Mouse (Mus musculus) left cerebral cortex, postnatal 25 days (tissue): Measurements from ENCODE around the gene Agrp. TPM values are rescaled to one million over a fixed set of nuclear protein-coding genes. Genes with fewer than 3 reads are reported as not detected.
"Not testable (repeated sequence)": the region's sequence is repeated elsewhere in the genome, so short reads cannot be mapped to it uniquely, and the experiment has no call there.

Experiments used
- DNase-seq, 2 experiments: peaks; one replicate each; pipeline ENCODE4 v3.0.0; 2022; ENCODE audit warnings: low spot score in 2 of 2, mixed read lengths in 1 of 2
- intact Hi-C: fragments of 180-260 bp; cut with DNase I; formaldehyde crosslinking; loops from one replicate; pipeline ENCODE4 v1.15.1; 2025
- total RNA-seq, 2 experiments: library from RNA; stranded (reverse); gene quantifications; 2 replicates each; pipeline ENCODE4 v1.2.3; 2021

Agrp gene
- total RNA-seq, 2 experiments from 2014 or later: not detected

DNA sequence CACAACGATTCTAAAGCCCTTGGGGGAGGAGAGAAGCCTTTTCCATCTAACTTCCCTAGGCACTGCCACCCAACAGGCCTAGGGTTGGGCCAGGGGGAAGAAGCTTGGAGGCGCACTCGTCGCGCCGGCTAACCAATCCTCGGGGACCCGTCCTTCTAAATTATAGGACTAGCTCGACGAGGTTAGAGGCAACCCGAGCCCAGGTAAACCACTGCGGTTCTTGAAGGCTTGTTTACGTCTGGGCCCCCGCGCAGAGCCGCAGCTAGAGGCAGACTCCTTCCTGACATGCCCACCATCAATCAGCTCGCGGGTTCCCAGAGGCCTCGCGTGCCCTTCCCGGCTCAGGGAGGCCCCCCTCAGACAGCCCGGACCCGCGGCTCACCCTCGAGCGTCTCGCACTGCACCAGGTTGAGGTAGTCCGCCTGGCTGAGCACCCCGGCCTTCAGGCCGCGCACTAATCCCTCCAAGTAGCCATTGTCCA is 71.8 kb downstream of the Agrp start:
- intact Hi-C loops: loop anchor here (5.0 kb wide), 1 partner anchor 57 kb away; no protein-coding TSS in a partner anchor
- no peak for DNase-seq

DNA sequence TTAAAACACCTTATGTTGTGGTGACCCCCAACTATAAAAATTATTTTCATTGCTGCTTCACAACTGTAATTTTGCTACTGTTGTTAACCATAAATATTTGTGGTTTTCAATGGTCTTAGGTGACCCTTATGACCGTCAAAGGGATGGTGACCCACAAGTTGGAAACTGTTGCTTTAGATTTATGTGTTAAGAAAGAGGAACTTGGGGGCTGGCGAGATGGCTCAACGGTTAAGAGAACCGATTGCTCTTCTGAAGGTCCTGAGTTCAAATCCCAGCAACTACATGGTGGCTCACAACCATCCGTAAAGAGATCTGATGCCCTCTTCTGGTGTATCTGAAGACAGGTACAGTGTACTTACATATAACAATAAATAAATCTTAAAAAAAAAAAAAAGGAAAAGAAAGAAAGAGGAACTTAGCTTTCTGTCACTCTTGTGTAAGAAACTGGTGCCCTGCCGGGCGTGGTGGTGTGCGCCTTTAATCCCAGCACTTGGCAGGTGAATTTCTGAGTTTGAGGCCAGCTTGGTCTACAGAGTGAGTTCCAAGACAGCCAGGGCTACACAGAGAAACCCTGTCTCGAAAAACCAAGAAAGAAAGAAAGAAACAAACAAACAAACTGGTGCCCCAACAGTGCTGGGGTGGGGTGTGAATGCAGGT is 72.5 kb downstream of the Agrp start:
- intact Hi-C loops: loop anchor here (5.0 kb wide), 1 partner anchor 58 kb away; no protein-coding TSS in a partner anchor
- not testable (repeated sequence) for DNase-seq

DNA sequence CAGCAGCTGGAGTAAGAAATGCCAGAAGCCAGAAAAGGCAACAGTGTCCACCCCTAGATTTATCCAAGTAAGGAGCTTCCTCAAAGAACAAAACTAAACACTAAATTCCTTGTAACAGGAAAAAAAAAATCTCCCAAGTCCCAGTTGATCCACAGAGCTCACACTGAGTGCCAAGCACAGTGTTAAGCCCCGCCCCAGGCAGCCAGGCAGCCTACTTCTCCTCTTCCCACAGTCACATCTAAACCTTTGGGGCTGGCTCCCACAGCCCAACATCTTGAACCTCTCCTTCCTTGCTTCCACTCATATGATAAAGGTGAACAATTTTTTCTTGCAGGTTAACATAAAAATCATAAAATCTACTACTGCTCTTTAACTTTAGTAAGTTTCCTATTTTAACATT is 73.3 kb downstream of the Agrp start:
- DNase-seq: no peak
- intact Hi-C loops: no loop called here

DNA sequence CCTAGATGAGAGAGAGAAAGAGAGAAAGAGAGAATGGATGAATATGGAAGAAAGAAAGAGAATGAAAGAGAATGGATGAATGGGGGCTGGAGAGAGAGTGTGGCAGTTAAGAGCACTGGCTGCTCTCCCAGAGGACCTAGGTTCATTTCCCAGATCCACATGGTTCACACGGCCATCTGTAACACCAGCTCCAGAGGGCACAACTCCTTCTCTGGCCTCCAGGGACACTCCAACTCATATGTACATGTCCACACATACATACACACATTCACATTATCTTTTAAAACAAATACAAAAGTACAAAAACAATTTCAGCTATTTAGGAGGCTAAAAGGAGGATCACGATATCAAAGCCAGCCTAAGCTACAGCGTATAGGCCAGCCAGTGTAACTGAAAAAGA is 74.3 kb downstream of the Agrp start:
- intact Hi-C loops: no loop called here

DNA sequence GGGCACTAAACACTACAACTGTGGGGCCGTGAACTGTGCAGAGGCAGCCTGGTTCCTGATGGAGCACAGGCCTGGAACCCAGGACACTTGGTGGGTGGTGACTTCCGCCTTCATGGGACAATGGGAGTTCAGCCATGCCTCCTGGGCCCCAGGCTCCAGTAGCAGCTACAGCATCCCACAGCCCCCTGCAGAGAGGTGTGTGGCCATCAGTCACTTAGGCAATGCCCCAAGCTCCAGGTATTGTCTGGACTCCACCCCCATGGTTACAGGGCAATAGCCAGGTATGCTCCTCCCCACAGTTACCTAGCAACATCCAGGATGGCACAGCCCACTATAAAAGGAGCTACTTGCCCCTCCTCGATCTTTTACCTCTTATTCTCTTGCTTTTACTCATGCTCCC is 82.0 kb downstream of the Agrp start:
- intact Hi-C loops: no loop called here
- DNase-seq: no peak

More for the DNA sequence above, 74.3 kb downstream of the Agrp start:
- DNase-seq: no peak

DNA sequence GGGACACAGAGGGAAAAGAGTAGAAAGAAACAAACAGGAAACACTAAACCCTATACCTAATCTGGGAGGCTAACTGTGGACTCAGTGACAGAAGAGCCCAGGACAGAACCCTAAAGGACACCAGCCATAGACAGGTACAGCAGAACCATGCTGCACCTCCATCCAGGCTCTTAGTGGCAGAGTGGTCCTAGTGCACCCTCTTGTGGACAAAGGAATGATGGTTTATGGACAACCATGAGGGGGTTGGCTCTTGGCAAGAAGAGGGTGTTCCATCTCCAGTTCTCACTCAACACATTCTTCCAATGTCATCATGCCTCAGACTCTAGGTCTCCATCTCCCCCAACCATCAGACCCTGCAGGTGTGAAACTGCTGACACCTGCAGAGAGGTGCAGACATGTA is 83.1 kb downstream of the Agrp start:
- intact Hi-C loops: loop anchor here (1.0 kb wide), 1 partner anchor 38 kb away; no protein-coding TSS in a partner anchor
- DNase-seq: peak; percentile 65 to 83

DNA sequence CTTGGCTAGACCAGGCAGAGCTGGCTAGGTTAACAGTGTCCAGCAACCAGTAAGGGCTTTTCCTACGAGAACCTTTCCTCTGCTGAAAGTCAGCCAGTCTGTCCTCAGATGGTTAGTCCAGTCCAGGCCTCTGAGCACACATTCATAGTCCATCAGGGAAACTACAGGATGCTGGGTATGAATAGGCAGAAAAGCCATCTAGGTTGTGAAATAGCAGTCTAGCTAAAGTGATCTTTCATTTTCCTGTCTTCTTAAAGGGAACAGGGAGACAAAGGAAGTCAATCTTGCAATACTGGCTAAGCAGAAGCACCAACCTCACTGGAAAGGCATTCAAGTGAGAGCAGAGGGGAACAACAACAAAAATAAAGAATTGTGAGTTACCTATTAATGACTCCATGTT is 84.4 kb downstream of the Agrp start:
- DNase-seq: no peak
- intact Hi-C loops: no loop called here

DNA sequence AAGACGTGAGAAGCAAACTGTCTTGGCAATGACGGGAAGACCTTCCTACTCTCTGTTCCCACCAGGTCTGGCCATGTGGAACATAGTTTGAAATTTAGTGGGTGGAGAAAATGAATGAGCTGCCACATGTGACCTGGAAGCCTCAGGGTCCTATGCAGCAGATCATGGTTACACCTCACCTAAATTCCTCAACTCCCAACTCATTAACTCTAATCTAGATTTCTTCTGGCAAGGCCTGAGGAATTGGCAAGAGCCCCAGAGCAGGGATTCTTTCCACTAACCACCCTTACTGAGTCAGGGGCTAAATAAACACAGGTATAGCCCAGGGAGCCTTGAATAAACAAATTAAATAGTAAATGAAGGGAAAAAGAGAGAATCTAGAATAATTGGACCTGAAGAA is 85.2 kb downstream of the Agrp start:
- intact Hi-C loops: no loop called here
- DNase-seq: no peak

DNA sequence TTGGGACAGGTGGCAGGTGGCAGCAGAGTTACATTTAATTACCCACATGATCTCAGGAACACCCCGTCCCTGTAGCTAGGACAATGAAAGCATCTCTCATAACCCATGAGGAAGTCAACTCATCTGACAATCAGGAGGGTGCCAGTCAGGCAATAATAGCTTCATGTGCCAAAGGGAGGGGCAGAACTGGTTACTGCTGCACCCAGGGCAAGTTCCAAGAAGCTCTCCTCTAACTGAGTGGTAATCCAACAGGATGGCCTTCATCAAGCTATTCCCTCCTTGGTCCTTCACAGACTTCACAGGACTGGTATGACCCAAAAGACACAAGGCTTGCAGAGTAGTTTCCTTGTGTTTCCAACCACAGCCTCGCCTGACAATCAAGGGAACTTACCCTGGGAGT is 87.1 kb downstream of the Agrp start:
- no peak for DNase-seq
- intact Hi-C loops: no loop called here

DNA sequence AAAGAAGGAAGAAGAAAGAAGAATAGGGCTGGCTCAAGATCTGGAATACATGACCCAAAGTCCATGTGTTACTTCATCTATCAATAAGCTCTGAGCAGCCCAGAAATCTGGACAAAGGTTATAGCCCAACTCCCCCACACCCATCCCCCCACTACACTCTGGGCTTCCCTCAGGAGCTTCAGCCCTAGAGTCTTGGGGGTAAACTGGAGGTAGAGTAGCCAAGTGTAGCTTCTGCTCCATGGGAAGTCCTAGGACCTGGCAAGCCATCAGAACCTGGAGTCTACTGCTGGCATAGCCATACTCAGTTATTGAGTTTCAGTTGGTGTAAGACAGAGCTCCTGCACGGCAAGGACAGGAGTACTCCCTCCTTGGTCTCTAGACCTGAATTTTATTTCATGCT is 87.7 kb downstream of the Agrp start:
- intact Hi-C loops: no loop called here
- DNase-seq: no peak

DNA sequence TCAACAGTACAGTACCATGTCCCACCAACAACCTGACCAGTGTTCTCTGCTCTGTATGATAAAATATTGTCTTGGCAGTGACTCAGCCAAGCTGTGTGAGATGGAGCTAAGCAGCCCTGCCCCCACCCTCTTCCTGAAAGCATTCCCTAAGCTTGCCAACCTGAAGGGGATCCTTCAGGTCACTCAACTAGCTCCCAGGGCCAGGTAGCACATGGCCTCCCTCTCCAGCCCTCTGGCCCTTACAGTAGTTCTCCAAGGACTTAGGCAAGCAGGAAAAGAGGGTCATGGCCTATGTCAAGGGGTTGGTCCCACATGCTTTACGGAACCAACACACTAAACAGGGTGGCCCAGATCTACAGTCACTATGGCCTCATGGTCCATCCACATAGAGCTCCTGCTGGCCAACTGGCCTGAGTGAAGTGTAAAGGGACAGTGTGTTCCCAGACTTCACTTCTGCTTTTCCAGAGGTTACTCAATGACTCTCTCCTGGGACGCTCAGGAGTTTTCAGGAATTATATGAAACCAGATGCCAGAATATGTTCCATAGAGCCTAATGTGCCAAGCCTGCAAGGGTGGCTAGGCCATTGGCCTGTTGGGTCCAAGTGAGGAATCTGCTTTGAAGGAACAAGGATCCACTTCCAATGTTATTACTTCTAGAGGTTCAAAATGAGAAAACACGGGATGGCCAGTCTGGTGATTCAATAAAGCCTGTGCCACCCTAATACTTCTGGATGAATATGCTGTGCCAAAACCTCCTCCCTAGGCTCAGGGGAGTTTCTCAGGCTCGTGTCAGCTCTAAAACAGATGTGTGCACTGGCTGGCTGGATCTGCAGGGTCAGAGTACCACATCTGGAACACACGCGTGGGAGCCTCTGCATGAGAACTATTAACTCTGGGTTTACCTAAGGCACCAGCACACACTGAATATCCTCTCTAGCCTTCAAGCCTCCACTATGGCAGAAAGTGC is 90.5 kb downstream of the Agrp start:
- intact Hi-C loops: no loop called here
- no peak for DNase-seq

DNA sequence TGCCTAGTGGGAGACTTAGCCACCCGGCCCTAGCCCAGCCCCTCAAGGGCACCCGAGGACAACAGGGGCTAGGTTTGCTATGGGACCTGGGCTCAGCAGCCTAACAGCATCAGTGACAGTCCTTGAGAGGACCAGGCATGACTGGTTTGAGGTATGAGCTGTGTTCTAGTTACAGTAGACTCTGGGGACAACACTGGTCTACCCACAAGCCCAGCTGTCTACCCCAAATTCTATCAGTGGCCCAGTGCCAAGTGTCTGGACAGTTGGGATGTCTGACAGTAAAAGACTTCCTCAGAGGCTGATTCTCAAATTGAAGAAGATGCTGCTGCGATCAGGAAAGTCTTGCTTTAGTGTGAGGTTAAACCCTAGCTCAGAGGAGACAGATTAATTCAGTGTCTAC is 91.9 kb downstream of the Agrp start:
- intact Hi-C loops: no loop called here
- DNase-seq: peak in 1 of 2 experiments; percentile 63

DNA sequence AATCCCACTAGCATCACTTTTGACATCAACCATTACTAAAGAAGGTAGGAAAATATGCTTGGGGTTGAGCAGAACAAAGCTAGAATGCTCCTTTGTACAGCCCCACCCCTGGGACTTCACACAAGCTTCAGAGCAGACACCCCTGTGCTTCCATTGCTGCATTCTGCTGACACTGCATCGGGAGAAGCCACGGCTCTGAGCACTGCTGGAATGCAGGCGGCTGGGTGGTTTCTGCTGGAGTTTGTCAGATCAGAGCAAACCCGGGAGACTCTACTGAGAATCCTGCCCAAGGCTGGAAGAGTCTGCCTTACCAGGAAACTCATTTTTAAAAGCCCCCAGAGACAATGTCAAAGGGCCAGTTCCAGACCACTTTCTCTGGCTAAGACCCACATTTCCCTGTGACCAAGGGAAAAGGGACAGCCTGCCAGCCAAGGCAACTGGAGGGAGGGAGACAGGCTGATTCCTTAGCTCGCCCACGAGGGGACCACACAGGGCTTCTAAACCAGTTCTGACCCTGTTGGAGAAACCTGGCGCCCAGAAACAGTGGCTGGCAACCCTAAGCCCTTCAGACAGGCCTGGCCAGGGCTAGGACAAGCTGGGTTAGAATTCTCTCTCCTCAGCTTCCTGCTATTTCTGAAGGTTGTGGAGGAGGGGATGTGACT is 92.5 kb downstream of the Agrp start:
- DNase-seq: peak in 1 of 2 experiments; percentile 33
- intact Hi-C loops: no loop called here

DNA sequence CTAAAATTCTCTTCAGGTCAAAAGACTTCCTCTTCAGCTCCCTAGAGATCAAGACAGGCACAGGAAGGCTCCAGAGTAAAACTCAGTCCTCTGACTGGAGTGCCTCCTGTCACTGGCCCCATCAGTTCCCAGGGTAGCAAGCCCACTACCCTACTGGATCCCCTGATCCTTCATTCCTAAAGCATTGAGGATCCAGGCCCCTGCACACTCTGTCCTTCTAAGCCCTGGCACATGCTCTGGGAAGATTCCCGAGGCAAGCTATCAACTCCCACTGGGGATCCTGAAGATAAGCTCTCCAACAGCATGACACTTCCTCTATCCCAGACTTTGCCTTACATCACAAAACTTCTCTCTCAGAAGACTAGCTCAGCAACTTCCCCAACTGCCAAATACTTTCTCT is 93.5 kb downstream of the Agrp start:
- intact Hi-C loops: no loop called here

DNA sequence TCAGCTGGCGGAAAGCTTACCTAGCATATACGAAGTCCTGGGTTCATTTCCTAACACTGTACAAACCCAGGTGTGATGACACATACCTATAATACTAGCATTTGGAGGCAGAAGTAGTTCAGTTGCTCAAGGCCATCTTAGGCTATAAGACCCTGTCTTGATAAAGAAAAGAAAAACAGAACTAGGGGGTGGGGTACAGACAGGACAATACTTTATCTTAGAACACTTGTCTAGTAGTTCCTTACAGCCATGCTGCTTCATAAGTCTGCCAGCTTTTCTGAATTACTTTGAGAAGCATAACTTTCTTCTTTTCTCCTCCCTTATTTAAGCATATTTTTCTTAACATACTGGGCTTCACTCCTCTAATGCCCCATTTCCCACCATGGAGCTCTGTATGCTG is 94.4 kb downstream of the Agrp start:
- intact Hi-C loops: no loop called here
- no peak for DNase-seq

More for the DNA sequence above, 93.5 kb downstream of the Agrp start:
- no peak for DNase-seq

DNA sequence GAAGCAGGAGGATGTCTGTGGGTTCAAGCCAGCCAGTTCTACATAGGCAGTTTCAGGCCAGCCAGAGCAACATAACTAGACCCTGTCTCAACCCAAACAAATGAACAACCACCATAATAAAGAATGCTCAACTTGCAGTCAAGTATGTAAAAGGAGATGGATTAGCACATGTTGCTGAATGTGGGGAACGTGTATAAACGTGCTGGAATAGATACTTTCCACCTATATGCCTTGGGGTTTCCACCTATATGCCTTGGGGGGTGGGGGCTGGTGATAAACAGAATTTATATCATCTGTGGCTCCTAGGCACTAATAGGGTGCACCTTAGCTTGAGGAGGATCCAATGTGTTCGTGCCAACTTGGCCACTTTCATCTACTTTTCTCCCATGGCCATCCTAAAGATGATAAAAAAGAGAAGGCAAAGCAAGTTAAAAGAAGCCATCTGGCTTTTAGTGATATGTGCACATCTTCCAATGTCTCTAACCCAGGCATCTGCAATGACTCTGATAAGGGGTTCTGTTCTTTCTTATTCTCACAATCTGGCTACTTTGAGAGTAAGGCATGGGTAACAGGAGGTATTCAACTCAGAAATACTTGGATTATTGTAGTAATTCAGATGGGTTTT is 95.0 kb downstream of the Agrp start:
- intact Hi-C loops: no loop called here
- no peak for DNase-seq

DNA sequence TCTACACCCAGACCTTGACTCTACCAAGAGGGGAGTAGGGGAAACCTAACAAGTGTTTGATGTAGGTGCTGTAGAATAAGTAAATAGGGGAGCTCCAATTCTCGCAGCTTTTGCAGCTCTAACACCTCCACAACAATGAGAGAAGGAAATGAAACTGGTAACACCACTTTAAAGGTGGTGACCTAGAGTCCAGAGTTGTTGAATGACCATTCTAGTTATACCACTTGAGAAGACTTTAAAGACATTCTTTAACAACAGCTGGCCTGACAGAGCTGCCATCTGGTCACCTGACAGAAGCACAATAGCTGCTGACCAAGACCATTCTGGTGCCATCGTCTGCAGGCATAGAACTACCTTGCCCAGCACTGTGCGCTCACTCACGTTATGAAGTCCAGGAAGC is 98.3 kb downstream of the Agrp start:
- intact Hi-C loops: no loop called here
- no peak for DNase-seq

DNA sequence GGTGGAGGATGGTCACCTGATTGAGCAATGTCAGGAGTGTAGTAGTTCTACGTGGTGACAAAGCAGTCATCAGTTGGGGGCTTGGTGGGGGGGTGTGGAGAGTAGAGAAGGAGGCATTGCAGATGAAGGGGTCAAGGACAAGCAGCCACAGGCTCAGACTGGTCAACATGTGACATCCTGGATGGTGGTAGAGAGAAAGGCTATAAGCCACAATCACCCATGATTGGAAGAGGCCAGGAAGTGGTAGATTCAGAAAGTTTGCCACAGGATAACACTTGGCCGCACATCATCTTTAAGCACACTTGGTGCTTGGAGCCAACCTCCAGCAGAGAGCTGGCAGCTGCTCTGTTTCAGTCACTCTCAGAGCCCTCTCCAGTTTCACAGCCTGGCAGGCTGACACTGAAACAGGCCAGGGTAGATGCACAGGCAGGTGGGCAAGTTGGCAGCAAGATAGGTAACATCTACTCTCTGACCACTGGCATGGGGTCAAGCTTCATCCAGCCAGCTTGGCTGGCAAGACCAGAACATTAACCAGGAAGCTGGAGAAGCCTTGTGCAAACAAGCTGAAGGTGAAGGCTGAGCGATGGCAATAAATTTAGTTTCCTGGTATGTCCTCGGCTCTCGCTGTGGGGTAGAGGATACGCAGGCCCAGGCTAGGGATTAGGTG is 100.0 kb downstream of the Agrp start:
- intact Hi-C loops: no loop called here
- no peak for DNase-seq

DNA sequence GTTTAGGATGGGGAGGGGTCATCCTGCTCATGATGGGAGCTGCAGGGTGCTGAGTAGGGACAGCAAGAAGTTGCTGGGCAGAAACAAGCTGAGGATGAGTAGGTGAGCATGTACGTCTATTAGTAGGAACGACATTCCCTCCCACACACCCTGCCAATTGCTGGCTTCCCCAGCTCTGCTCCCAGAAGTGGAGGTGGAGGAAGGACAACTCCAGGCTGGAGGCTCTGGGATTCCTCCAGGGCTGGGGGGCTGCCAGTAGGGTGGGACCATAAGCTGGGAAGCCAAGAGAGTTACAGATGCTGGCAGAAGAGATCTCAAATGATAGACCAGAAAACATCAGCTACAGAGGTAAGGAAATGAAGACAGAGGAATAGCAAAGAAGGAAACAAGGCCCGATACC is 100.6 kb downstream of the Agrp start:
- intact Hi-C loops: no loop called here
- peak; percentile 41 to 76 for DNase-seq
